In the genomic region with DNA sequence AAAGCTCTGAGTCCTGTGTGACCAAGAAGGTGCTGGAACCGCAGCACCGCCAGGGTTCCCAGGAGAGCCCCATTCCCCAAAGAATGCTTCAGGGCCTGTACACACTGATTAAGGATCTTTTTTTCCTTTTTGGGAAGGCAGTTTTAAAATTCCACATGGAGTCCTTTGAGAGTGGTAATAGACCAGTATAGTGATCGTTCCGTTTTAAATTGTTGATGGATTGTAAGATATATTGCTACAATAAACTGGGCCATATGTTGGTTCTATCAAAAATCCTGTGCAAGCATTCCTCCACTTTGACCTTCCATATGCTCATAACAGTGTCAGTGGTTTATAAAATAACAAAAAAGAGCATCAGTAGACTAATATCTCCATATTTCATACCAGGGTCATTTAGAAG, we compare ENCODE assay signal across 21 mouse cellular contexts.
"Had no signal": no experiment of that assay in that cellular context is flagged by ENCODE, and none has a peak within 500 bp of the region (broad histone marks: within the 10 kb centered on the region; RNA-seq: fewer than 3 reads in every experiment).

No protein-coding gene starts in this region.

- H3K4me3 ChIP-seq: layer of hippocampus, adult 2 months; midbrain, embryonic 12.5 days; midbrain, embryonic 15.5 days; neural tube, embryonic 12.5 days; neural tube, embryonic 15.5 days; stomach, embryonic 15.5 days had no signal

- H3K27me3 ChIP-seq: midbrain, embryonic 12.5 days; midbrain, embryonic 15.5 days; neural tube, embryonic 12.5 days; neural tube, embryonic 15.5 days; stomach, embryonic 15.5 days had no signal

- H3K27ac ChIP-seq: layer of hippocampus, adult 2 months; liver, embryonic 14.5 days; macrophage; midbrain, embryonic 12.5 days; neural tube, embryonic 12.5 days; neural tube, embryonic 15.5 days; stomach, embryonic 15.5 days had no signal

- H3K9ac ChIP-seq: liver, embryonic 14.5 days; liver, postnatal 0 days; lung, embryonic 14.5 days; midbrain, embryonic 12.5 days; midbrain, embryonic 15.5 days; neural tube, embryonic 12.5 days; neural tube, embryonic 15.5 days; stomach, embryonic 15.5 days had no signal

- H3K4me2 ChIP-seq: liver, embryonic 11.5 days; lung, embryonic 14.5 days; midbrain, embryonic 12.5 days; midbrain, embryonic 15.5 days; neural tube, embryonic 12.5 days; neural tube, embryonic 15.5 days; stomach, embryonic 15.5 days had no signal

- H3K36me3 ChIP-seq: midbrain, embryonic 15.5 days; neural tube, embryonic 12.5 days; neural tube, embryonic 15.5 days; stomach, embryonic 15.5 days had no signal

- H3K9me3 ChIP-seq: midbrain, embryonic 12.5 days; midbrain, embryonic 15.5 days; neural tube, embryonic 12.5 days; neural tube, embryonic 15.5 days; stomach, embryonic 15.5 days had no signal

- DNase-seq: kidney, adult 18-20 months; kidney, postnatal 14 days; kidney, postnatal 4 days; layer of hippocampus, adult 9-11 months; liver, postnatal 0 days; lung, embryonic 14.5 days; right cerebral cortex, adult 18-20 months; right cerebral cortex, postnatal 14 days; right cerebral cortex, postnatal 4 days; thymus, adult 18-20 months; thymus, postnatal 36 days had no signal

- ATAC-seq: liver, postnatal 0 days; lung, postnatal 0 days; midbrain, embryonic 15.5 days had no signal
